Mouse (Mus musculus): ENCODE results near the gene Spz1.
"Not testable (repeated sequence)": the region's sequence is repeated elsewhere in the genome, so short reads cannot be mapped to it uniquely, and the experiment has no call there.

Spz1 gene

DNA sequence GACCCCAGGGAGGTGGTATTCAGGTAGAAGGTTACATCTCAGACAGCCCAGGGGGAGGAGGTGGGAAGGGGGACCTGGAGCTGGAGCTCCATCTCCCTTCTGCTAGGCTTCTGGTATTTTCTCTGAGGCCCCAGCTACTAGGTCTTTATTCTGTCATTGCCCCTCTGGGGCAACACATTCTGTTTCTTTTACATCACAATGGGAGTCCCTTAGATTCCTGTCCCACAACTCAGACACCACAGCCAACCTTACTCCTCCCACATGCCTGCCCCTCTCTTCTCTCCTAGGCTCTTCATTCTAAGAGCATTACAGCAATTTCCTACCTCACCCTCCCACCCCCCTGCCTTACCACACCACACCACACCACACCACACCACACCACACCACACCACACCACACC, at the start of gene Spz1:
Gene Spz1, minus strand, starts transcription at position 101 of the 400 bp plus-strand sequence.
- in situ Hi-C loops (cut with MboI; ENCODE audit: unreplicated experiment in 2 of 2), result loop anchor here (5.0 to 10.0 kb wide), 9 partner anchors 36 to 1146 kb away; partner anchors contain the start of genes Fam151b (in 2 of the 2) and Serinc5 (in 1 of the 2)

DNA sequence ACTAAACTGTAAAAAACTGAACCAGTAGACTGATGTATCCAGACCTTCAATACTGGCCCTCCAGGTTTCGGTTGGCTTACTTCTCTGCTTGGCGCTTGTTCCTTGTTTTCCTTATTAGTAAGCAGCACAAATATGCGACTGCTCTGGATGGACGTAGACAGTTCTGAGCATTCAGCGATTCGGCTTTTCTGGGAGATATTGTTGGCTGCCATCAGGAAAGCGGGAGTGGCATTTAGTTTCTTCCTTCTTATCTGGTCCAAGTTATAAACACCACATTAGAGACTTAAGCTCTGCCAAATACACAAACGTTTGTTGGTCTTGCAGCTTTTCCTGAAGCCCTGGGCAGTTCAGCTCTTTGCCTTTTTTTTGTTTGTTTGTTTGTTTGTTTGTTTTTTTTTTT, 40.5 kb upstream of the Spz1 start:
- in situ Hi-C loops (cut with MboI; ENCODE audit: unreplicated experiment in 2 of 2), result no loop called here

- in situ Hi-C loops (cut with MboI; ENCODE audit: unreplicated experiment in 2 of 2), result no loop called here
These were observed 39.2 kb upstream of the Spz1 start for GRCm38 (mm10) chr13:92615201-92615600.

GRCm38 (mm10) chr13:92613094-92613493, 37.1 kb upstream of the Spz1 start:
- in situ Hi-C loops (cut with MboI; ENCODE audit: unreplicated experiment in 2 of 2), result loop anchor here in 1 of 2 experiments (5.0 kb wide), 1 partner anchor 36 kb away; the partner anchor contains the start of gene Spz1

GRCm38 (mm10) chr13:92611917-92612316, 35.9 kb upstream of the Spz1 start:
- in situ Hi-C loops (cut with MboI; ENCODE audit: unreplicated experiment in 2 of 2), result loop anchor here in 1 of 2 experiments (5.0 kb wide), 1 partner anchor 35 kb away; the partner anchor contains the start of gene Spz1

- in situ Hi-C loops (cut with MboI; ENCODE audit: unreplicated experiment in 2 of 2), result loop anchor here in 1 of 2 experiments (5.0 kb wide), 1 partner anchor 34 kb away; the partner anchor contains the start of gene Spz1
These were observed 35.3 kb upstream of the Spz1 start for GRCm38 (mm10) chr13:92611254-92611784.

DNA sequence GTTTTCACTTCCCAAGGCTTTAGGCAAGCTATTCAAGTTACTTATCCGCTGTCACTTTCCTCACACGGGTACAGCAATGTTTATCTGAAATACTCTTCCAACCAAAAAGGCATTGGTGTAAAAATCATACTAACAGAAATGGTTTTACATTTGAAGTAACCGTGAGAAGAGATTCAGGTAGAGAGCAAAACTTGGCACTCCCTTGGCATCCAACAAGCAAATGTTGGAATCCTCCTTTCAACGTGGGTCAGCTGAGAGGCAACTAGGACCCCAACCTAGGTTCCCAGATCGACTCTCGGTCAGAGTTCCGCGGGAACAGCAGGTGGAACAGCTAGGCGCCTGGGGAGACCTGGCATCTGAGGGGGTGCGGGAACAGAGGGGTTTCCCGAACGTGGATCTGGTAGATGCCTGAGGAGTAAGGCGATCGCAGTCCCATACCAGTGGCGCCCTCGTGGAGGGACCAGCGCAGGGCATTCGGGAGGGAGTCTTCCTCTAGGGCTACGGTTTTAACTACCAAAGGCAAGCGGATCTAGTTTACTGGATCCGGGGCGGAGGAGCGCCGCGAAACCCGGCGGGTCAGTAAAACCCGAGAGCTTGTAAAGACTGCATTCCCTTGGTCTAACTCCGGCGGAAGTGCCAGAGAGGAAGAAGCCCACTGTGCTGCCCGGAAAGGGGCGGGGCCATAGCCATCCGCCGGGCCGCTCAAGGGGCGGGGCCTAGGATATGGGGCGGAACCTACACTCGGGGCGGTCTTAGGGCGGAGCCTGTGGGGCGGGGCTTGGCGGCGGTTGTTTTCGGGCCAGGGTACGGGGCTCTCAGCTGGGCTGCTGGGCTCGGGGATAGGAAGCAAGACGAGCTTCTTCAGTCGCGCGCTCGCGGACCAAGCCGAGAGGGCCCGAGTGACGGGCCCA, 34.6 kb upstream of the Spz1 start, which contains the start of gene Serinc5:
Gene Serinc5, plus strand, starts transcription at position 781 of the 911 bp plus-strand sequence.
- in situ Hi-C loops (cut with MboI; ENCODE audit: unreplicated experiment in 2 of 2), result loop anchor here in 1 of 2 experiments (5.0 kb wide), 1 partner anchor 33 kb away; the partner anchor contains the start of gene Spz1

GRCm38 (mm10) chr13:92609486-92610310, 33.7 kb upstream of the Spz1 start:
- in situ Hi-C loops (cut with MboI; ENCODE audit: unreplicated experiment in 2 of 2), result loop anchor here in 1 of 2 experiments (5.0 kb wide), 1 partner anchor 32 kb away; the partner anchor contains the start of gene Spz1

- in situ Hi-C loops (cut with MboI; ENCODE audit: unreplicated experiment in 2 of 2), result not testable (repeated sequence)
These were observed 29.3 kb upstream of the Spz1 start for GRCm38 (mm10) chr13:92605306-92605705.

DNA sequence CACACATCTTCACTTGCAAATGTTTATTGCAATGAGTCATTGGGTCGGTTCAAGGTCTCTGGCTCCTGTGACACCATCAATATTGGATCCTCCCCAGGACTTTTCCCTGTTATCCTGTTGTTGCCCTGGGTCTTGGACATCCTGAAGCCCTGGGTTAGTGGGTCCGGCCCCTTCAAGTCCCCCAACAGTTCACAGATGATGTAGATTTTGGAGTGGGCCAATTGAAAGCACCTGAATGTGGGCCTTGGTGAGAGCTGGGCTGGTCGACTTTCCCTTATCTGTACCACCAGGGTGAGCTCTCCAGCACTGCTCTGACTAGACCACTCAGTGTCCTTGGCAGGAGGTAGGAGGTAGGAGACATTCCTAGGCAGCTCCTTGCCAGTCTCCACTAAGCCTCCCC, 19.5 kb upstream of the Spz1 start:
- in situ Hi-C loops (cut with MboI; ENCODE audit: unreplicated experiment in 2 of 2), result no loop called here

DNA sequence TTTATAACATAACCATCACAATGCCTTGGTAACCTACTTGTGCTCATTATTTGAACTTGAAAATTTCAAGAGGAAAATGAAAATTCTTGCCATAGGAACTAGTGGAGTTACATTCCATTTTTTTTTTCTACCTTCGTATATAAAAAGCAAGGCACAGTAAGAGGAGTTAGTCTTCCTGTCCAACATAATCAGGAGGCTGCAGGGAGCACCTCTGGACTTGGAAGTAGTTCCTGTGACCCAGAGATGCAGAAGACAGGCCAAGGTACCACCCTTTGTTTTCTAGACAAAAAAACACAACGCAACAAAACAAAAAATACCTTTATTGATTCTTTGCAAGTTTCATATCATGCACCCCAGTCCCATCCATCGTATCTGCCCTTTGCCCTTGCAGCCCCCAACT, 18.9 kb upstream of the Spz1 start:
- in situ Hi-C loops (cut with MboI; ENCODE audit: unreplicated experiment in 2 of 2), result no loop called here

DNA sequence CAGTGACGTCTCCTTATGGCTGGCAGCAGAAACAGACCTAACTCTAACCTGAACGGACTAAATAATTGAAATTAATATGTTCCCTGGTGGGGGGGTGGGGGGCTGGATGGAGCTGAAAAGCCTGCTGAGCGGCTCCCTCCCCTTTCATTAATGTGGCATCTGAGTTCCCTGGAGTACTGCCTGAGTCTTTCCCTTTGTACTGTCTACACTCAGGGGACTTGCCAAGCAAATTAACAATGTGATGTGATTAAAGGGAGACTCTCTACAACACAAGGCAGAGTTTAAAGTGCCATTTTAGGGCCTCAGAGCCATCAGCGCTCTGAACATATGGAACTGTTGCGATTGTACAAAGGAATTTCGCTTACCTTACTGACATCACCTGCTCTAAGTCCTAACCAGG, 18.5 kb upstream of the Spz1 start:
- in situ Hi-C loops (cut with MboI; ENCODE audit: unreplicated experiment in 2 of 2), result no loop called here

- in situ Hi-C loops (cut with MboI; ENCODE audit: unreplicated experiment in 2 of 2), result no loop called here
These were observed 17.9 kb upstream of the Spz1 start for GRCm38 (mm10) chr13:92593731-92594396.

GRCm38 (mm10) chr13:92592786-92593635, 17.0 kb upstream of the Spz1 start:
- in situ Hi-C loops (cut with MboI; ENCODE audit: unreplicated experiment in 2 of 2), result no loop called here

DNA sequence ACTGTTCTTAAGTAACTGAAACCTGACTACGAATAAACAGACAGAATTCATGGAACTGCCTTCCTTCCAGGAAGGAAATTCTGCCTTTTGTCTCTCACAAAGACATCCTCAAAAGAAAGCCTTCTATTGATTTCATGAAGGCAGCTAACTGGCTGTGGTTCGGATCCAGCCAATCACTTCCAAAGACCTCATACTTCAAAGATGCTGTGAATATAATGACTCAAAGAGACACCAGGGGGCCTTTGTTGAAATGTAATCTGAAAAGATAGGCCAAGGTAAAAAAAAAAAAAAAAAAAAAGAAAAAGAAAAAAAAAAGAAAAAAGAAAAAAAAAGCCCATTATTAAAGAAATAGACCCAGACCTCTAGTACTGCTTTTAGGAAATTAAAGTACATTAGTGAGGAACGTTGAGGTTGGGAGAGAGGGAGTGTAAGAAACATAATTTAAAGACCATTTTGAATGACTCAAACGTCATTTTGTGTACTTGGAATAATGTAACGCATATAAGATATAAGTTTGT, 16.4 kb upstream of the Spz1 start:
- in situ Hi-C loops (cut with MboI; ENCODE audit: unreplicated experiment in 2 of 2), result no loop called here

GRCm38 (mm10) chr13:92591225-92591624, 15.3 kb upstream of the Spz1 start:
- in situ Hi-C loops (cut with MboI; ENCODE audit: unreplicated experiment in 2 of 2), result no loop called here

DNA sequence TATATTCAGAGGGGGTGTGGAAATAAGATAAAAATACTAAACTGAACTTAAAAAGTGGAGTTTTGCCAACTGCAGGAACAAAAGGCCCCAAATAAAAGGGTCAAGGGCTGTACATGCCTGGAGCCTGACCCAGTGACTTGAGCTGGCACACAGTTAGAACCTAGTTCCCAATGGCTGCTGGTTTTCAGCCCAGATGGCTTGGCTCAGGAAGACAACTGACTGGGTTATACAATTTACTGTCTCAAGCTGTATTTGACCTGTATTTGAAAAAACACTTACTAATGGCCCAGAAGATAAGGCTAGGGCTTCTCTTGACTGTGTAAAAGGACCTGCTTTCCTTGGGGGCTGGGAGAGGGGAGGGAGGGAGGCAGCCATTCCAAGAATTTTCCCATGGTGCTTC, 13.3 kb upstream of the Spz1 start:
- in situ Hi-C loops (cut with MboI; ENCODE audit: unreplicated experiment in 2 of 2), result loop anchor here in 1 of 2 experiments (10.0 kb wide), 1 partner anchor 46 kb away; no protein-coding TSS in a partner anchor

DNA sequence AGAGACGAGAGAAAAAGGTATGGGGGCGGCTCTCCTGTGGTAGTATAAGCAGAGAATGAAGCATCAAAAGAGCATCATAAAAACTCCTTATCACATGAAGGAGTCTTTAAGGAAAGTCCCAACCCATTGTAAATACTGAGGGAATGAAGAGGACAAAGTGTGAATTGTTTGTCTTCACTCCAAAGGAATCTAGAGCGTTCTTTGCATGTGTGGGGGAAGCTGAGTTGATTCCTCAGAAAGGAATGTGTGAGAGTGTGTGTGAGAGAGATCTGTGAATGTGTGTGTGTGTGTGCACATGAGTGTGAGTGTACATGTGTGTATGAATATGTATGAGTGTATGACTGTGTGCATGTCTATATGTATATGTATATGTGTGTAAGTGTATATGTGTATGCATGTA, 12.7 kb upstream of the Spz1 start:
- in situ Hi-C loops (cut with MboI; ENCODE audit: unreplicated experiment in 2 of 2), result loop anchor here in 1 of 2 experiments (10.0 kb wide), 1 partner anchor 46 kb away; no protein-coding TSS in a partner anchor

All from v-Abl transformed pro-B cells (cell line).